Mouse (Mus musculus) liver, embryonic 13.5 days (tissue): Measurements from ENCODE around the gene Sptlc2. TPM values are rescaled to one million over a fixed set of nuclear protein-coding genes. Genes with fewer than 3 reads are reported as not detected.
A peak's percentile ranks its signal among the peaks of the same experiment; 100 is the strongest.
"Not testable (repeated sequence)": the region's sequence is repeated elsewhere in the genome, so short reads cannot be mapped to it uniquely, and the experiment has no call there.

Experiments
- ATAC-seq: fragments of 200-750 bp; cut with Nextera tagmentation; 2 replicates; pipeline ENCODE4 v1.8.0; 2017; ENCODE audit warnings: low read depth, mild to moderate bottlenecking, moderate number of reproducible peaks, moderate library complexity
- DNase-seq: peaks from one replicate; pipeline ENCODE4 v3.0.0; 2022
- H3K27ac ChIP-seq: fragments of 300-500 bp; sonication (generic); 2 replicates; pipeline ENCODE4 v1.5.1; 2015; ENCODE audit warnings: moderate library complexity, mild to moderate bottlenecking, inconsistent platforms
- H3K27me3 ChIP-seq: fragments of 300-500 bp; sonication (generic); 2 replicates; pipeline ENCODE4 v1.6.1; 2015; ENCODE audit warnings: mild to moderate bottlenecking, inconsistent platforms
- H3K36me3 ChIP-seq: fragments of 300-500 bp; sonication (generic); 2 replicates; pipeline ENCODE4 v1.6.1; 2015; ENCODE audit warnings: mild to moderate bottlenecking, inconsistent platforms
- H3K4me1 ChIP-seq: fragments of 300-500 bp; sonication (generic); replicated peaks from 2 replicates; pipeline ENCODE4 v1.6.1; 2015; ENCODE audit warnings: inconsistent platforms
- H3K4me2 ChIP-seq: fragments of 300-500 bp; sonication (generic); 2 replicates; pipeline ENCODE4 v1.6.1; 2015; ENCODE audit warnings: inconsistent platforms, mild to moderate bottlenecking, moderate library complexity
- H3K4me3 ChIP-seq: fragments of 300-500 bp; sonication (generic); replicated peaks from 2 replicates; pipeline ENCODE4 v1.5.1; 2015; ENCODE audit warnings: mild to moderate bottlenecking, inconsistent platforms
- H3K9ac ChIP-seq: fragments of 300-500 bp; sonication (generic); 2 replicates; pipeline ENCODE4 v1.6.1; 2015; ENCODE audit warnings: mild to moderate bottlenecking, inconsistent platforms
- H3K9me3 ChIP-seq: fragments of 300-500 bp; sonication (generic); replicated peaks from 2 replicates; pipeline ENCODE4 v1.6.1; 2016; ENCODE audit warnings: inconsistent platforms
- WGBS: fragments of 180-500 bp; shearing (Covaris S2); methylation state at CpG from one replicate; pipeline ENCODE4 v1.1.7; 2015; ENCODE audit not compliant: insufficient replicate concordance; 5-methylcytosine and 5-hydroxymethylcytosine counted together
- polyA plus RNA-seq: library from polyadenylated mRNA; unstranded; fragments of >200 nt; fragmentation: Nextera tagmentation; extraction: Ambion mirVana; gene quantifications from 2 replicates; pipeline ENCODE4 v1.2.1, GENCODE M21; 2015

The Sptlc2 gene
- polyA plus RNA-seq, 1 experiment from 2014 or later, result 30.6 TPM

DNA sequence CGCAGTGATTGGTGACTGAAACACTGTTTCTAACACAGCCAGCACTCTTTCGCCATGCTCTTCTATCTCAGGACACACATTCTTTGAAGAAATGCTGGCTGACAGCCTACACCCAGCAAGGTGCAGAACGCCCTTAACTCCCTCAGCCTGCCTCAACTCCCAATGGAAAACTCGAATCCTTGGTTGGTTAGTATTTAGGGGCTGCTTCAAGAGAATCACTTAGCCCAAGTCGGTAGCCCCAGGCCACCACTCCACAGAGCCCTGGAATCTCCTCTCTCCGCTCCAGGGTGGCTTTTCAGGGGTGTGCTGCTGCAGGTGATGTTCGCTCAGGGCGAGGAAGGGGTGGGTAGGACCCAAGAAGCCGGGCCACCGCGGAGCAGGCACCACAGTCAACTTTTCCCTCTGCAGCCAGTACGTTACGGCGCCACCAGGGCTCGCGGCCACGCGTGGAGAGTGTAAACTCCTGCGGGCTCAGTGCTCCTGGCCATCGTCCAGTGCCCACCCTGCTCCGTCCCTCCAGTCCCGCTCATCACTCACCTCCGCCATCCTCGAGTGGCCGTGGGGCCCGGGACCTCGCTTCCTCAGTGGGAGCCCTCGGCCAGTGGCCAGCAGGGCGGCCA, 89.0 kb downstream of the Sptlc2 start:
- H3K27me3 ChIP-seq, result peaks cover 46% of the 10 kb centered on the region
- DNase-seq (no peak), ATAC-seq (peak; percentile 35; the same call in 1 of the 2 replicates)
- H3K4me2 ChIP-seq, result peak overlapping the region; percentile 83
- H3K9me3 ChIP-seq, result no peaks in the 10 kb centered on the region
- no peak overlapping the region for H3K27ac ChIP-seq
- H3K36me3 ChIP-seq, result no peaks in the 10 kb centered on the region
- H3K4me3 ChIP-seq, result peak overlapping the region; percentile 68
- WGBS, result 15% methylated on average over 29 of the region's 29 CpGs
- peak overlapping the region; percentile 67 for H3K9ac ChIP-seq
- H3K4me1 ChIP-seq, result peaks cover 17% of the 10 kb centered on the region

DNA sequence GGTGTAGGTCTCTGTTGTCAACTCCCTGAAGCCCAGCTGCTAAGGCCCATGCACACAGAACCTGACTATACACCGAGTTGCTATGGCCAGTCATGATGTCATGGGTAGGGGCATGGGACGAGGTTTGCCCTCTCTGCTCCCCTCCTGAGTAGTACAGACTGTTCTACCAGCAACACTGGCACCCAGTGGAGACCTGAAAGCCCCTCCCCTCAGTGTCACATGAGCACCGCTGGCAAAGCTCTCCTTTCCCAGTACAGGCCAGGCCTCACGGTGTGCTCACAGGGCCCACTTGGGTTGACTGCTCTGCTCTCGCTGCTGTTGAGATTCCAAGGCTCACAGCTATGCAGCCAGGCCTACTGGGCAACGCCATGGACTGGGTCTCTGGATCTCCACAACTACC, 94.2 kb downstream of the Sptlc2 start:
- Histone ChIP-seq H3K9ac (no peak overlapping the region), H3K4me2 (no peak overlapping the region), H3K9me3 (no peaks in the 10 kb centered on the region), H3K4me3 (no peak overlapping the region), H3K36me3 (no peaks in the 10 kb centered on the region), H3K27me3 (peaks cover 12% of the 10 kb centered on the region), H3K4me1 (no peaks in the 10 kb centered on the region), H3K27ac (no peak overlapping the region)
- 66% methylated on average over 6 of the region's 6 CpGs for WGBS
- ATAC-seq (no peak), DNase-seq (no peak)

DNA sequence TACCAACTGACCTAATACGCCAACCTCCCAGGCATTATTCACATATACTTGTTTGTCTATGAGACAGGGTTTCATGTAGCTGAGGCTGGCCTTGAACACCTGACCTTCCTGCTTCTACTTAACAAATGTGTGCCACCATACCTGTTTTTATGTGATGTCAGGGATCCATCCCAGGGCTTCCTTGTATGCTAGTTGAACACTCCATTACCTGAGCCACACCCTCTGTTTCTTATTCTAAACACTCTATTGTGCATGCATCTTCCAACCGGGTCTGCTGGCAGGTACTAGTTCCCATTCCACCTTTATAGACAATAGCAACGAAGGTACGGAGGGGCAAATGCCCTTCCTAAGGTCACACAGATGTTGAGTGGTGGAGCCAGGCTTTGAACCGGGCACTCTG, 99.1 kb downstream of the Sptlc2 start:
- 76% methylated on average over 5 of the region's 5 CpGs for WGBS
- H3K9me3 ChIP-seq, result no peaks in the 10 kb centered on the region
- no peak overlapping the region for H3K4me2 ChIP-seq
- no peak overlapping the region for H3K4me3 ChIP-seq
- no peaks in the 10 kb centered on the region for H3K36me3 ChIP-seq
- H3K27ac ChIP-seq, result no peak overlapping the region
- H3K9ac ChIP-seq, result no peak overlapping the region
- no peaks in the 10 kb centered on the region for H3K27me3 ChIP-seq
- H3K4me1 ChIP-seq, result 0 out of 2 replicates have a peak, but pooled peaks cover 5% of the 10 kb centered on the region
- DNase-seq, result no peak
- no peak for ATAC-seq

DNA sequence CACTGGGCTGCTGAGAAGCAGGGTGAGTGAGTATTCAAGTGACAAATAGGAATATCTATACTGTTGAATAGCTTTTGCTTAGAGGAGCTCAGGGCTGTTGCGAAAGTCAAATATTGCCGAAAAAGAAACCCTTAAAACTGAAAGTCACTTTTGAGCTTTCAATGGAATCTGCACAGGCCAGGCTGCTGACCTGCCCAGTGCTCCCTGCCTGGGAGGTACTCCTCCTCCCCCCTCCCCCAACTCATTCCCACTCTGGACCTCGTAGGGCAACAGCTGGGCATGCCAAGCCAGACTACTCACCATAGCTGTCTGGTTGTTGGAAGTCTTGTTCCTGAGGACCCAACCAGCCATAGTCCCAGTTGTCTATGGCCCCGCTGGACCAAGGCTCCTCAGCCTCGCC, 103.4 kb downstream of the Sptlc2 start:
- ATAC-seq (no peak), DNase-seq (no peak)
- Histone ChIP-seq H3K4me3 (no peak overlapping the region), H3K27ac (no peak overlapping the region), H3K9ac (no peak overlapping the region), H3K4me2 (no peak overlapping the region), H3K9me3 (no peaks in the 10 kb centered on the region), H3K36me3 (no peaks in the 10 kb centered on the region), H3K27me3 (no peaks in the 10 kb centered on the region), H3K4me1 (peaks cover 18% of the 10 kb centered on the region)
- 78% methylated on average over 5 of the region's 5 CpGs for WGBS

DNA sequence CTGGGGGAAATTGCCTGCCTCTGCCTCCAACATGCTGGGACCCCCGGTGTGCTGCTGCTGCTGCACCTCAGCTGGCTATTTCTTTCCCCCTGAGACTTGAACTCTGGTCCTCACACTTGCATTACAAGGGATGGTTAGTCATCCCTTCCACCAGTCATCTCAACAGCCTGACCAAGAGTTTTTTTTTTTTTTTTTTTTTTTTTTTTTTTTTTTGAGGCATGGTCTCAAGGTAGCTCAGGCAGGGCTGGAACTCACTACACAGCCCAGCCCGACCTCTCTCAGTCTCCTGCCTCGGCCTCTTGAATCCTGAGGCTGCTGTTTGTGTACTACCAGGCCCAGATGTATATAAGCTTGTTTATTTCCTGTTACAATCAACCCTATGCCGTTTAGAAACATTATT, 103.9 kb downstream of the Sptlc2 start:
- ATAC-seq, result no peak

DNA sequence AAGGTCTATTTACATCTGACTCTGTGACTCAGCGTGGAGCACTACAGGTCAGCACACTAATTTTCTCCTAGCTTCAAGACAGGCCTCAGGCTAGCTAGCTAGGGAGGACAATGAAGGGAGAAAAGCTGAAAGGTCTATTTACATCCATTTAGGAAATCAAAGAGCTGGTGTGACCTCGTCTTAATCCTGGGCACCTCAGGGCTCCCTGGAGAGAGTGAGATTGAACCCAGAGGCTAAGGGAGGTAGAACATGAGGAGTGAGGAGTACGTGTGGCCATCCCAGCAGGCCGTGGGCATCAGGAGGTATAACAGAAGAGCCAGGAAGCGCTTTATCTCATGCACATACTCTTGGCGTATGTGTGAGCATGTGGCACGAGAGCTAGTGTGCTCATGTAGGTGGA, 104.4 kb downstream of the Sptlc2 start:
- Histone ChIP-seq H3K27me3 (no peaks in the 10 kb centered on the region), H3K9ac (no peak overlapping the region), H3K36me3 (no peaks in the 10 kb centered on the region), H3K4me3 (no peak overlapping the region), H3K4me1 (peaks cover 26% of the 10 kb centered on the region), H3K9me3 (no peaks in the 10 kb centered on the region), H3K4me2 (no peak overlapping the region), H3K27ac (no peak overlapping the region)
- 68% methylated on average over 7 of the region's 7 CpGs for WGBS
- no peak for ATAC-seq
- DNase-seq, result no peak

More for the DNA sequence above, 103.9 kb downstream of the Sptlc2 start:
- DNase-seq, result no peak
- no peaks in the 10 kb centered on the region for H3K27me3 ChIP-seq
- no peak overlapping the region for H3K9ac ChIP-seq
- H3K9me3 ChIP-seq, result no peaks in the 10 kb centered on the region
- H3K27ac ChIP-seq, result no peak overlapping the region
- WGBS, result 49% methylated on average over 4 of the region's 4 CpGs
- no peak overlapping the region for H3K4me2 ChIP-seq
- H3K4me3 ChIP-seq, result no peak overlapping the region
- peaks cover 22% of the 10 kb centered on the region for H3K4me1 ChIP-seq
- no peaks in the 10 kb centered on the region for H3K36me3 ChIP-seq

DNA sequence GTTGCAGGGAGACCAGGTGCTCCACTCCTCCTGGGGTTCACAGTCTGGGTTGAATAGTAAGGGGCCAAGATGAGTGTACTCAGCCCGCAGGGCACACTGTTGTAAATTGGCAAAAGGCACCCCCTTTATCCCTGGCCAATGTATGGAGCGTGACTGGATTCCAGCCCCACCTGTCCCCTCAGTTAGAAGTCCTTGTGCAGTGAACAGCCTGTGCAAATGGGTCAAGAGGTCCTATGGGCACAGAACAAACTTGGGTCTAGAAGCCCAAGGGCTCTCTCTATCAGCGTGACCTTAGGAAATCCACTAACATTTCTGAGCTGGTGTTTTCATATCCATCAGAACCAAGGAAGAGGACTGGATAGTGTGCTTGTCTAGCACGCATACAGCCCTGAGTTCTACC, 105.4 kb downstream of the Sptlc2 start:
- Histone ChIP-seq H3K36me3 (no peaks in the 10 kb centered on the region), H3K9ac (no peak overlapping the region), H3K4me1 (peaks cover 34% of the 10 kb centered on the region), H3K27me3 (no peaks in the 10 kb centered on the region), H3K4me2 (no peak overlapping the region), H3K27ac (no peak overlapping the region), H3K4me3 (no peak overlapping the region), H3K9me3 (no peaks in the 10 kb centered on the region)
- whole genome bisulfite sequencing, result 79% methylated on average over 4 of the region's 4 CpGs
- ATAC-seq (no peak), DNase-seq (no peak)

DNA sequence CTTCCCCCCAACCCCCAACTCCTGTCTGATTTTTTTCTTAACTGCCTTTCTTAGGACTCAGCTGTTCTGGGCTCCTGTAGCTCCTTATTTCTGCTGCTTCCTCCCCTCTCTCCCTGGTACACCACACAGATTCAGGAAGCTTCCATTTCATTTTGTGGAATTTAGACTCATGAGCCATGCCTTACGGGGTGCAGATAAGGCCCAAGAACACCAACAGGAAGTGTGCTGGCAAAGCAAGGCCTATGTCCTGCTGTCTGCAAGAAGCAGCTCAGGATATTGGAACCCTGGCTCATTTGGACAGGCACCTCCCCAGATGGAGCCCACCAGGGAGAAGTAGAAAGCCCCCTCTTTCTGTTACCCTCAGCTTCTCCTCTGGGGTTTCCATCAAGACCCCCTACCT, 106.4 kb downstream of the Sptlc2 start:
- H3K4me3 ChIP-seq, result no peak overlapping the region
- H3K27ac ChIP-seq, result no peak overlapping the region
- no peaks in the 10 kb centered on the region for H3K9me3 ChIP-seq
- WGBS, result 33% methylated on average over 1 of the region's 1 CpGs
- DNase-seq (no peak), ATAC-seq (no peak)
- no peak overlapping the region for H3K4me2 ChIP-seq
- H3K9ac ChIP-seq, result no peak overlapping the region
- peaks cover 39% of the 10 kb centered on the region for H3K4me1 ChIP-seq
- H3K36me3 ChIP-seq, result peaks cover 2% of the 10 kb centered on the region; the same call in 1 of the 2 replicates
- H3K27me3 ChIP-seq, result no peaks in the 10 kb centered on the region

DNA sequence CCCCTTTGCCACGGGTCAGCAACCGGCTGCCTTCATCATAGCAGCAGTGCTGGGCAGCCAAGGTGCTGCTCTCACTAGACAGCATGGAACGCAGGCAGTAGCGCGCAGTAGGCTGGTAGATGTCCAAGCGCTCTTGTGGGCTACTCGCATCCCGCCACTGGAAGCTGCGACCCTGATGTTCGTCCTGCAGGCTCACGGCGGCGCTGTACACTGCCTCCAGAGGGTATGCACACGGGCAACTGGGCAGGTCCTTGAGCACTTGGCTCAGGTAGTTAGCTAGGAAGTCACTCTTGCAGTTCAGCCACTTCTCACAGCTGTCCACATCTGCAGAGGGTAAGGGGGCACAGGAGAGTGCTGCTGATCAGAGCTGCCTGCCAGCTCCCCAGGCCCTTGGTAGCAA, 108.3 kb downstream of the Sptlc2 start:
- no peak overlapping the region for H3K4me3 ChIP-seq
- H3K27ac ChIP-seq, result no peak overlapping the region
- H3K27me3 ChIP-seq, result no peaks in the 10 kb centered on the region
- DNase-seq (no peak), ATAC-seq (no peak)
- H3K36me3 ChIP-seq, result peaks cover 21% of the 10 kb centered on the region
- H3K4me2 ChIP-seq, result no peak overlapping the region
- peaks cover 54% of the 10 kb centered on the region for H3K4me1 ChIP-seq
- 52% methylated on average over 14 of the region's 14 CpGs for WGBS
- no peak overlapping the region for H3K9ac ChIP-seq
- no peaks in the 10 kb centered on the region for H3K9me3 ChIP-seq

DNA sequence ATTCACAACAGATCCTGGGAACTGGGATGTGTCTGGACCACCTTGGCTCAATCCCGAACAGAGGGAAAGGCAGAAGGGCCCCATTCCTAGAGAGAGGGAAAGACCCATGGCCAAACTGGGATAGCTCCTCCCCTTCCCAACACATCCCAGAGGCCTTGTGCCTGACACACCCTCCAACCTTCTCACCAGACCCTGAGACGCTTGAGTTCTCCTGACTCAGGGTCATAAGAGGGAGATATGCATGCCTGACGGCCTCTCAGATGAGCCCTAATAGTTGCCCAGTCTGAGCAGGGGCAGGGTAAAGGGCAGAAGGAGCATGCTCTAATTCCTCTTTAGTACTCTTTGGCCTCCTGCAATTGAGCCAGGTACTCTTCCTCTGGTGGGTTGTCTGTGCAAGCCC, 108.8 kb downstream of the Sptlc2 start:
- no peak for ATAC-seq
- peak overlapping the region; percentile 34; the same call in 1 of the 2 replicates for H3K27ac ChIP-seq
- no peak overlapping the region for H3K4me2 ChIP-seq
- H3K9ac ChIP-seq, result no peak overlapping the region
- H3K4me1 ChIP-seq, result peaks cover 58% of the 10 kb centered on the region
- no peaks in the 10 kb centered on the region for H3K27me3 ChIP-seq
- no peak overlapping the region for H3K4me3 ChIP-seq
- peaks cover 26% of the 10 kb centered on the region for H3K36me3 ChIP-seq
- no peak for DNase-seq
- no peaks in the 10 kb centered on the region for H3K9me3 ChIP-seq
- 54% methylated on average over 3 of the region's 3 CpGs for WGBS

DNA sequence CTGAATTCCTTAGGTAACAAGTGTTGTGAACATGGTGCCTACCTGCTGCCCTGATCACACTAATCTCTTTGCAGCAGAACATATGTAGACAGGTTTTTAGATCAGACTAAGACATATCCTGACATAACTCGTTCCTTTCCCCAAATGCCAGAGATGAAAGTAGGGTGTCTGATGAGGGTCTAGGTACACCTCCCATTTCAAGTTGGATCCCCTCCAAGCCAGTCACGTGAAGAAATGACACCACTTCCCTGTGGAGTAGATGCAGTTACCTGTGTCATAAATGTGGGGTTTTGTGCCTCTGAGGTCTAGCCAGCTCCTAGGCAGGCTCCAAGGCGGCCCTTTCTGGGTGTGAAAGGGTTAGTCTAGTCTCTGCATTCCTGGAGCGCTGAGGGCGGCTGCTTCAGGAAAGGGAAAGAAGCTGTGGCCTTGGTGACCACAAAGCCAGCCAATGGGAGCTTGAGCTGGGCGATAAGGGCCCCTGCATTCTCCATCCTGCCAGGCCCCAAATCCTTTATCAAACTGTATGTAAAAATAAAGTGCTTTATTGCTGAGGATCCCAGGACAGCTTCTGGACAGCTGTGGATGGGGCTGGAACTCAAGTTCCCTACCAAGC, 109.9 kb downstream of the Sptlc2 start:
- DNase-seq (no peak), ATAC-seq (no peak)
- Histone ChIP-seq H3K4me1 (peaks cover 65% of the 10 kb centered on the region), H3K27me3 (no peaks in the 10 kb centered on the region), H3K36me3 (peaks cover 37% of the 10 kb centered on the region), H3K9ac (0 out of 2 replicates have a peak overlapping the region, but pooled peaks have one; percentile 2), H3K9me3 (no peaks in the 10 kb centered on the region), H3K27ac (0 out of 2 replicates have a peak overlapping the region, but pooled peaks have one; percentile 34), H3K4me3 (no peak overlapping the region), H3K4me2 (0 out of 2 replicates have a peak overlapping the region, but pooled peaks have one; percentile 15)
- WGBS, result 11% methylated on average over 6 of the region's 6 CpGs

DNA sequence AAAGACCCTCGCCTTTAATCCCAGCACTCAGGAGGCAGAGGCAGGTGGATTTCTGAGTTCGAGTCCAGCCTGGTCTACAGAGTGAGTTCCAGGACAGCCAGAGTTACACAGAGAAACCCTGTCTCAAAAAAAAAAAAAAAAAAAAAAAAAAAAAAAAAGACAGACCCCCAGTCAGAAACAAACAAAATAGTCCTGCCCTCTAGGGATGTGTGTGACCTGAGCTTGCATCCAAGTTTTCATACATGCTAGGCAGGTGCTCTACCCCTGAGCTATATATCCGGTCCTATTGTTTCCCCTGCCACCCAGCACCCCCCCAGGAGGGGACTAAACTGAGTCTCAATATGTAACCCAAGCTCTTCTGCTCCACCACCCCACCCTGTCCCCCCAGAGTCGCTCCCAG, 110.9 kb downstream of the Sptlc2 start:
- DNase-seq, H3K9me3 ChIP-seq, H3K4me2 ChIP-seq, H3K27me3 ChIP-seq, H3K4me3 ChIP-seq, ATAC-seq, H3K27ac ChIP-seq, H3K9ac ChIP-seq: not testable (repeated sequence)
- Histone ChIP-seq H3K36me3 (peaks cover 47% of the 10 kb centered on the region), H3K4me1 (peaks cover 62% of the 10 kb centered on the region)
- 75% methylated on average over 4 of the region's 4 CpGs for WGBS
